Mouse (Mus musculus) heart, embryonic 16.5 days (tissue): ENCODE measurements around the gene Nktr. TPM values are rescaled to one million over a fixed set of nuclear protein-coding genes. Genes with fewer than 3 reads are reported as not detected.

Experiments used
- ATAC-seq: fragments of 200-750 bp; cut with Nextera tagmentation; replicated peaks from 2 replicates; pipeline ENCODE4 v1.8.0; 2017; ENCODE audit warnings: moderate number of reproducible peaks; ENCODE audit not compliant: insufficient read depth, low FRiP score; ENCODE audit errors: extremely low read depth
- H3K27ac ChIP-seq: fragments of 300-500 bp; sonication (generic); 2 replicates; pipeline ENCODE4 v1.5.1; 2014; ENCODE audit warnings: mild to moderate bottlenecking, low read length, control low read depth, moderate library complexity
- H3K27me3 ChIP-seq: fragments of 300-500 bp; sonication (generic); 2 replicates; pipeline ENCODE4 v1.6.1; 2014; ENCODE audit warnings: low read length, mixed read lengths; ENCODE audit not compliant: control insufficient read depth, insufficient read depth
- H3K36me3 ChIP-seq: fragments of 300-500 bp; sonication (generic); 2 replicates; pipeline ENCODE4 v1.6.1; 2014; ENCODE audit not compliant: control insufficient read depth, insufficient read depth
- H3K4me1 ChIP-seq: fragments of 300-500 bp; sonication (generic); 2 replicates; pipeline ENCODE4 v1.6.1; 2014; ENCODE audit warnings: low read length, mixed read lengths; ENCODE audit not compliant: control insufficient read depth, insufficient read depth
- H3K4me2 ChIP-seq: fragments of 300-500 bp; sonication (generic); 2 replicates; pipeline ENCODE4 v1.6.1; 2014; ENCODE audit warnings: low read depth, mild to moderate bottlenecking, control low read depth, low read length
- H3K4me3 ChIP-seq: fragments of 300-500 bp; sonication (generic); 2 replicates; pipeline ENCODE4 v1.5.1; 2014; ENCODE audit warnings: mild to moderate bottlenecking, control low read depth, low read length
- H3K9ac ChIP-seq: fragments of 300-500 bp; sonication (generic); 2 replicates; pipeline ENCODE4 v1.6.1; 2014; ENCODE audit warnings: low read length, control low read depth
- H3K9me3 ChIP-seq: fragments of 300-500 bp; sonication (generic); replicated peaks from 2 replicates; pipeline ENCODE4 v1.6.1; 2016; ENCODE audit warnings: low read length; ENCODE audit not compliant: control insufficient read depth
- WGBS: fragments of 180-500 bp; shearing (Covaris S2); extraction: QIAGEN DNeasy Blood & Tissue Kit; methylation state at CpG from one replicate; pipeline ENCODE4 v1.1.7; 2014; 5-methylcytosine and 5-hydroxymethylcytosine counted together
- polyA plus RNA-seq: library from polyadenylated mRNA; unstranded; fragments of >200 nt; fragmentation: Nextera tagmentation; extraction: Ambion mirVana; gene quantifications from 2 replicates; pipeline ENCODE4 v1.2.1, GENCODE M21; 2015

Nktr gene
- polyA plus RNA-seq, 1 experiment from 2014 or later, result 45.3 TPM

DNA sequence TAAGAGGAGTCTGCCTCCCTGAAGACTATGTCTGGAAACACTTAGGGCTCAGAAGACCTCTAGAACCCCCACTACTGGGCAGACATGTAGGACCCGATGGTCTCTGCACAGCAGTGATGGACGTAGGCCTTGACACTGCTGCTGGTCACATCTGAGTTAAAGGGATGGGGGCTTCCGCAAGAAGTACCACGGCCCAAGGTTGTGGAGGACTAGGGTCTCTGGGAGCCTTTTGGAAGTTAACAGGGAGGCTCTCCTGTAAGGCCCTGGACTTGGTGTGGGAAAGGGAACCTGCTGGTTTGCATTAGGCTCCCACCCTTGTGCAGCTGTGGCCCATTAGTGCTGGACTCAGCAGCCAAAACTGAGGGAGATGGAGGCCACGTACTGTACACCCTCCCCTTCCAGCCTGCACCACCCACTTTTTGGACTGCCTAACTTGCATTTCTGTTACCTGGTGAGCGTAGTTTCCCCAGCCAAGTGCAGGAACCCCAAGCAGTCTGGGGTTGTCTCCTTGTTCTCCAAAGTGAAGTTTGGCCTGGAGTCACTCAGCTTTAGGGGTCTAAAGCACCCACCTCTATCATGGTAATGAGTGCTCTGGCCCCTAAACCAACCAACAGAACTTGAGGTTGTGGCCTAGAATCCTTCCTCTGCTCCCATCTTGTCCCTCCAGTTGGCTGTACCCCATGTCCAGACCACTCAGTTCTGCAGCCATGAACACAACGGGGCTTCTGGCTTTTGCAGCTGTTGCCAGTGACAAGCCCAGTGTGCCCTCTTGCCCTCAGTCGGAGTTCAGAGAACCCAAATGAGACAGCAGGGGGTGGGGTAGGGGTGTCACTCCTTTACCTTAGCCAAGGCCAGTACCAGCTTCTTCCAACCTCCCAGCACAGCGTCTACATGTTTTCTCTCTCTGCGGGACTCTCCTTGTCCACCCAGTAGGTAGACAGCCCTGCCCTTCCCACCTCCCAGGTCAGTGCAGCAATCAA is 39.2 kb downstream of the Nktr start:
- 52% methylated on average over 10 of the region's 10 CpGs for WGBS
- H3K9me3 ChIP-seq, result no peaks in the 10 kb centered on the region
- peak overlapping the region; percentile 89 for H3K27ac ChIP-seq
- H3K4me1 ChIP-seq, result peaks cover 30% of the 10 kb centered on the region
- ATAC-seq, result no peak
- no peaks in the 10 kb centered on the region for H3K27me3 ChIP-seq
- peak overlapping the region; percentile 74 for H3K4me3 ChIP-seq
- H3K9ac ChIP-seq, result peak overlapping the region; percentile 90; the same call in 1 of the 2 replicates
- peaks cover 33% of the 10 kb centered on the region for H3K36me3 ChIP-seq
- H3K4me2 ChIP-seq, result peak overlapping the region; percentile 96

DNA sequence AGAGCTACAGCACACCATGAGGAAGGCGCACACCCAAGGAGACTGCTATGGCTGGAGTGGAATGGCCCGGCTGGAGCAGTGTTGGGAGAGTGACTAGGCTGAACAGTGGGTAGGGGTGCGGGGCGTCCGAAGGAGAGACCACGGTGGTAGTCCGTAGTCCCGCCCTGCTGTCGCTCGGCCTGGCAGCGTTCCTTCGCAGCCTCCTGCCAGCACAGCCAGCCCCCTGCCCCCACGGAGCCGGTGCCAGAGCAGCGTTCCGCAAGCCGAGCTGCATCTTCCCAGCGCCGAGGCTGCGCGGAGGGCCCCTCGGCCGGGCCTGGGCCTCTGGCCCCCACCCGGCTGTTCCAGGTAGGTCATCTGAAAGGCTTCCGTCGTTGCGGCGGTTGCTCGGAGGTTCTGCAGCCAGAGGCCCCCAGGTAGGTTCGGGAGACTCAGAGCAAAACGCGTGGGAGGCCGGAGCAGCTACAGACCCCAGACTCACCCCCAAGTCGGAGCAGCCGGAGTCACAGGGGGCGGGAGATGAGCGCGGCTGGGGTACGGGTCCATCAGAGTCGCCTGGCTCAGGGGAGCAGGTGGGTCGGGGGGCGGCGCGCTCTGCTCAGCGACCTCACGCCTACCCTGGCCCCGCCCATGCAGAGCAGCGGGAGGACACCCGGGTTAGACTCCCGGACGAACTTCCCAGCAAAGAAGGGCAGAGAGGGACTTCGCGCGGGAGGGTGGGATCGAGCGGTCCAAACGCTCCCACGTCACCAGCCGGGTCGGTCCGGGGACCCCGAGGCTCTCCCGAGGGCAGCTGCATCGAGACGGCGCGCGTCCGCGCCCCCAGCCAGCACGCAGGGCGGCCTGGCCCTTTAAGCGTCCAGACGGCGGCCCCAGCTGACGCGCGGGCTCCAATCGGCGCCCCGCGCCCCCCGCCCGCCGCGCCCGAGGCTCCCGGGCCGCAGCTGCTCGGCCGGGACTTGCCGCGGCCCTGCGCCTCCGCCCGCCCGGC is 40.4 kb downstream of the Nktr start, which contains the start of gene Zfp651:
Zfp651 (plus strand) TSS at position 240 of the 991 bp plus-strand sequence.
- peak within 1 kb of the TSS; percentile 74 for H3K4me3 ChIP-seq
- H3K27ac ChIP-seq, result peak within 1 kb of the TSS; percentile 89
- H3K4me2 ChIP-seq, result peak within 1 kb of the TSS; percentile 96
- peak; percentile 84 for ATAC-seq
- WGBS, result under 1% methylated on average over 86 of the region's 97 CpGs
- H3K9ac ChIP-seq, result peak within 1 kb of the TSS; percentile 90
- H3K27me3 ChIP-seq, result no peaks in the 10 kb centered on the region
- H3K36me3 ChIP-seq, result peaks cover 35% of the 10 kb centered on the region
- H3K9me3 ChIP-seq, result no peaks in the 10 kb centered on the region
- H3K4me1 ChIP-seq, result peaks cover 30% of the 10 kb centered on the region

- Histone ChIP-seq H3K4me1 (peaks cover 30% of the 10 kb centered on the region), H3K4me2 (peak overlapping the region; percentile 96), H3K4me3 (peak overlapping the region; percentile 74), H3K27me3 (no peaks in the 10 kb centered on the region), H3K9ac (peak overlapping the region; percentile 90), H3K27ac (peak overlapping the region; percentile 89), H3K36me3 (peaks cover 32% of the 10 kb centered on the region), H3K9me3 (no peaks in the 10 kb centered on the region)
- 1% methylated on average over 41 of the region's 43 CpGs for WGBS
- peak; percentile 79 for ATAC-seq
Observed at GRCm38 (mm10) chr9:121760271-121761090, 41.5 kb downstream of the Nktr start.

DNA sequence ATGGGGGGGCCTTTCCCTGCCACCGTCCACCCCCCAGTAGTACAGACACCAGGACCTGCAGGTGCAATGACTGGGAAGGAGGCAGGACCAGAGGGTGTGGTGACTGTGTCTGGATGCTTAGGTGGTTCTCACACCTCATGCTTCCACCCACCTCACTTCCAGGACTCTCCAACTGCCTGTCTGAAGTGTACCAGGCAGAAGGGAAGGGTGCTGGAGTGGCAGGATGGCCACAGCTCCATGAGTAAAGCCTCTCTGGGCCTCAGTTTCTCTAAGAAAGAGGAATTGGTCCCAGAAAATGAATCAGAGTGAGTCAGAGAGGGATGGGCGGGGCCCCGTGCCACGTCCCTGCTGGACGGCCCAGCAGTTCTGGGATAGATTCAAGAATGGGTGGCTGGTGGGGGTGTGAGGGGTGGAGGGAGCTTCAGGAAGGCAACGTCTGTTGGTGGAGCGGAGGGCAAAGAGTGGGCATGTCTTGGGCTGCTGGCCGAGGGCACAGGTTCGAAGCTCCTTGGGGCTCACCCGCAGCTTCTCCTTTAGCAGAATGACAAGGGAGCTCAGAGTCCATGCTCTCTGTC is 42.2 kb downstream of the Nktr start:
- H3K36me3 ChIP-seq, result peaks cover 33% of the 10 kb centered on the region

GRCm38 (mm10) chr9:121761787-121762186 is 42.8 kb downstream of the Nktr start:
- Histone ChIP-seq H3K9me3 (no peaks in the 10 kb centered on the region), H3K9ac (no peak overlapping the region), H3K27ac (no peak overlapping the region), H3K27me3 (no peaks in the 10 kb centered on the region), H3K4me1 (peaks cover 30% of the 10 kb centered on the region), H3K4me2 (no peak overlapping the region), H3K4me3 (no peak overlapping the region), H3K36me3 (peaks cover 37% of the 10 kb centered on the region)
- WGBS, result 72% methylated on average over 8 of the region's 8 CpGs
- no peak for ATAC-seq

More for the DNA sequence above, 42.2 kb downstream of the Nktr start:
- ATAC-seq, result no peak
- peak overlapping the region; percentile 74 for H3K4me3 ChIP-seq
- H3K9ac ChIP-seq, result peak overlapping the region; percentile 90
- WGBS, result 66% methylated on average over 10 of the region's 10 CpGs
- peak overlapping the region; percentile 96 for H3K4me2 ChIP-seq
- H3K27ac ChIP-seq, result peak overlapping the region; percentile 89
- peaks cover 30% of the 10 kb centered on the region for H3K4me1 ChIP-seq
- no peaks in the 10 kb centered on the region for H3K9me3 ChIP-seq
- H3K27me3 ChIP-seq, result no peaks in the 10 kb centered on the region

DNA sequence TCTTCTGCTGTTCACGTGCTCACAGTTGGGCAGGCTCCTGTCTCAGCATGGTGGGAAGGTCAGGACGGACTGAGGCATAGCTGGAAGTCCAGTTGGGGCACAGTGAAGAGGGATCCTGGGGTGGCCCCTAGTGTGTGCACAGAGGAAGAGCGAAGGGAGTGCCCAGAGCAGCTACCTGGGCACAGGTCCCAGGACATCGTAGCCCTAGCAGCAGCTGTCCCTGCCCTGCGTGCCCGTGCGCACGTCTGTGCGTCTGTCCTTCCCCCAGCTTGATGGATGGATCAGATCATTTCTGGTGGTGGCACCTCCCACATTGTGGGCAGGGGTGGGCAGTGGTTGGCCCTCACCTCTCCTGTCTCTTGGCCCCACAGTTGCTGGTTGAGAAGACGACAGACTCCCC is 43.3 kb downstream of the Nktr start:
- Histone ChIP-seq H3K9ac (no peak overlapping the region), H3K4me1 (peaks cover 30% of the 10 kb centered on the region), H3K27me3 (no peaks in the 10 kb centered on the region), H3K36me3 (peaks cover 41% of the 10 kb centered on the region), H3K4me3 (no peak overlapping the region), H3K27ac (no peak overlapping the region), H3K9me3 (no peaks in the 10 kb centered on the region), H3K4me2 (no peak overlapping the region)
- no peak for ATAC-seq
- WGBS, result 83% methylated on average over 10 of the region's 10 CpGs

DNA sequence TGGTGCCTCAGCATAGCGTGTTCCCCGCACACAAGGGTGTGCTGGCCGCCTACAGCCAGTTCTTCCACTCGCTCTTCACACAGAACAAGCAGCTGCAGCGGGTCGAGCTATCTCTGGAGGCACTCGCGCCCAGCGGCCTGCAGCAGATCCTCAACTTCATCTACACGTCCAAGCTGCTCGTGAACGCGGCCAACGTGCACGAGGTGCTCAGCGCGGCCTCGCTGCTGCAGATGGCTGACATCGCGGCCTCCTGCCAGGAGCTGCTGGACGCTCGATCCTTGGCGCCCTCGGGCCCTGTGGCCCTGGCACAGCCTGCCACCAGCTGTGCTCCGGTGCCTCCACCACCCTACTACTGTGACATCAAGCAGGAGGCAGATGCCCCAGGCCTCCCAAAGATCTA is 43.8 kb downstream of the Nktr start:
- no peak overlapping the region for H3K27ac ChIP-seq
- WGBS, result 87% methylated on average over 25 of the region's 25 CpGs
- no peak overlapping the region for H3K4me2 ChIP-seq
- no peaks in the 10 kb centered on the region for H3K9me3 ChIP-seq
- no peak for ATAC-seq
- H3K36me3 ChIP-seq, result peaks cover 46% of the 10 kb centered on the region
- H3K9ac ChIP-seq, result no peak overlapping the region
- H3K4me3 ChIP-seq, result no peak overlapping the region
- no peaks in the 10 kb centered on the region for H3K27me3 ChIP-seq
- H3K4me1 ChIP-seq, result peaks cover 27% of the 10 kb centered on the region

DNA sequence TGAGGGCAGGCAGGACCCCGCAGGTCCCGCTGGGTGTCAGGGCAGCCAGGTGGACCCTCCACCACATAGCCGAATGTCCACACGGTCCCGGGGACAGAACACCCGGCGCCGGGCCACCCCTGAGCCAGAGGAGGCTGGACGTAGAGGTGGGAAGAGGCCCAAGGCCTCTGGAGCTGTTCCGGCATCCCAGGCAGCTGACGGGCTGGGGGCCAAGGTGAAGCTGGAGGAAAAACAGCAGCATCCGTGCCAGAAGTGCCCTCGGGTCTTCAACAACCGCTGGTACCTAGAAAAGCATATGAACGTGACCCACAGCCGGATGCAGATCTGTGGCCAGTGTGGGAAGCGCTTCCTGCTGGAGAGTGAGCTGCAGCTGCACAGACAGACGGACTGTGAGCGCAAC is 44.7 kb downstream of the Nktr start:
- no peak for ATAC-seq
- 83% methylated on average over 19 of the region's 19 CpGs for WGBS
- Histone ChIP-seq H3K36me3 (peaks cover 51% of the 10 kb centered on the region), H3K9me3 (no peaks in the 10 kb centered on the region), H3K4me1 (peaks cover 18% of the 10 kb centered on the region), H3K9ac (no peak overlapping the region), H3K27ac (no peak overlapping the region), H3K4me2 (no peak overlapping the region), H3K4me3 (no peak overlapping the region), H3K27me3 (no peaks in the 10 kb centered on the region)
